Mouse (Mus musculus): ENCODE results near the gene Sdk1. TPM values are rescaled to one million over a fixed set of nuclear protein-coding genes. Genes with fewer than 3 reads are reported as not detected.

Sdk1 gene
- polyA plus RNA-seq, 2 experiments from 2014 or later = not detected

- no peak for ATAC-seq
Observed at GRCm38 (mm10) chr5:141902544-141903250, 661.4 kb downstream of the Sdk1 start.

DNA sequence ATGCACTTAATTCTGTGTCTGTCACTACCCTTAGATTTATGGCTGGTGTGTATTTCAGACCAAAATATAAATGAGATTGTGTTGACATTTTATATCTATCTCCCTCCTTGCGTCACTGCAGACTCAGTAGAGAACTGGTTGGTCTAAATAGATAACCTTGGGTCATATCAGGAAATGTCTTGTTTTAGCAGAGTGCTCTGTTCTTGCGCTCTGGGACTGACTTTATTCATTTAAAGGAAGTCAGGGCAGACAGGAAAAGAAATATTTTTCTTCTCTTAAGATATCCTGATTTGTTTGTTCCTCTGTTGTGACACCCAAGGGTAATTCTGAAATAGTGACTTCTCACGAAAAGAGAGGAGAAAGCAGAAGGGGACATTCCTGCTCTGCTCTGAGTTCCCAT lies 669.2 kb downstream of the Sdk1 start:
- ATAC-seq = no peak

DNA sequence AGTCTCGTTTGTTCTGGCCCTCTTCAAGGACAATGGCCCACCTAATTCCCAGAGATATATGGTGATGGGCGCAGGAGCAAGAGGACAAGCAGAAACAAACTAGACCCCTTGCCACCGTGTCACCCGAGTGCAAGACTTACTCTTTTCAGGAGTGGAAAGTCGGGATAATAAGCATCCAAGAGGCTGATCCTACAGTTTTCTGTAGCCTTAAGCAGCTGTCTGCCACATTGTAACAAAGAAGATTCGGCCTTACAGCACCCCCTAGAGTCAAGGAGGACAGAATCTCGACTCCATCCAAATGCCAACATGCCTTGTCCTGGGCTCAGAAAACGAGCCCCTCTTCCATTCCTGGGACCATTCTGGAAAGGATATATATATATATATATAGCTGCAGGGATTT lies 669.6 kb downstream of the Sdk1 start:
- no peak for ATAC-seq

DNA sequence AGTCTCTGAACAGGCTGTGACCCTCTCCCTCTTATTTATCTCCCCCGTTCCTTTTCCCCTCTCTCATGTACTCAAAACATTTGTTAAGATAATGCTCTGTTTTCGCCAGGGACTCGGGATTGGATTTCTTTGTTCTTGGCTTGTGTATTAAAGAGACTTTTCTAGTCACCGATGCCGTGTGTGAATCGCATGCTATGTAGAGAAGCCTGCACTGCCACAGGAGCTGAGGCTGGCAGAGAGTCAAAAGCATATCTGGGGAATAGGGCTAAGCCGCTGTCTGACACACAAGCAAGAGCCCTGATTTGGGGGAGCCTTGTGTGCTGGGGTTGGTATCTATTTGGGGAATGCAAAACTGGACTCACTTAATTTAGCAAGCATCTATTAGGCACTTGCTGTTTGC lies 671.6 kb downstream of the Sdk1 start:
- ATAC-seq = no peak

DNA sequence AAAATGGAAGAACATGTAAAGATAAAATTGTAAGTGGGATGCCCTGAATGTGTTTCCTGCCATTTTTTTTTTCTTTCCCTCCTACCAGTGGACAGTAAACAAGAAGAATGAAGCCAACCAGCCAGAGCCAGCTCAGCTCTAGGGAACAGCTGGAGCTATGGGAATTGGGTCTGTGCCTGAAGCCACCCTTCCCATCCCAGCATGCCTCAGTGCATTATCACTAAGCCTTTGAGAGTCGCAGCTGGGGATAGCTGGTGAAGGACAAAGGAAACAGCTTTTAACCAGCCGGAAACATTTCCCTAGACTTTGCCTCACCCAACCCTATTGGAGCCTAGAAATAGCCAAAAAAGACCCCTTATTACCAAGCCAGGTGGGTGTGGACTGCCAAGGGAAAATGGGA lies 675.7 kb downstream of the Sdk1 start:
- ATAC-seq = no peak

GRCm38 (mm10) chr5:141939000-141939399 lies 697.7 kb downstream of the Sdk1 start:
- no peak for ATAC-seq

- no peak for ATAC-seq
Observed at GRCm38 (mm10) chr5:141940636-141941035, 699.3 kb downstream of the Sdk1 start.

DNA sequence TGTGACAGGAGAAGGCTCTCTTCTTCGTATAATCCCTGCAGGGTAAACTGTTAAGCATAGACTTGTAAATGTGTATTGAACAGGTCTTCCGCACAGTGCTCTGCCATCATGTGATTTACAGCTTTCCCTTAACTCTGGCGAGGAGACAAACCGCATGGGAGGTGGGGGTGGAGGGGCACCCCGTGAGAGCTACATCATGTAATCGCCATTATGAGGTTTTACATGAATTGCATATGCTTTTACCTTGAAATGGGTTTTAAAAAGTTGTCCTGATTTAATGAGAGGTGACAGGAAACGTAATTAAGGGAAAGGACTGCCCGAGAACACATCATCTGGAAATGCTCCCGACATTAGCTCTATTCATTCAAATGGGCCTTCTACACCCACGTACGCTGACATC lies 709.5 kb downstream of the Sdk1 start:
- no peak for ATAC-seq

- no peak for ATAC-seq
Observed at GRCm38 (mm10) chr5:141952270-141952669, 711.0 kb downstream of the Sdk1 start.

- ATAC-seq = no peak
Observed at GRCm38 (mm10) chr5:141952708-141953490, 711.6 kb downstream of the Sdk1 start.

- no peak for ATAC-seq
Observed at GRCm38 (mm10) chr5:141971071-141971470, 729.8 kb downstream of the Sdk1 start.

DNA sequence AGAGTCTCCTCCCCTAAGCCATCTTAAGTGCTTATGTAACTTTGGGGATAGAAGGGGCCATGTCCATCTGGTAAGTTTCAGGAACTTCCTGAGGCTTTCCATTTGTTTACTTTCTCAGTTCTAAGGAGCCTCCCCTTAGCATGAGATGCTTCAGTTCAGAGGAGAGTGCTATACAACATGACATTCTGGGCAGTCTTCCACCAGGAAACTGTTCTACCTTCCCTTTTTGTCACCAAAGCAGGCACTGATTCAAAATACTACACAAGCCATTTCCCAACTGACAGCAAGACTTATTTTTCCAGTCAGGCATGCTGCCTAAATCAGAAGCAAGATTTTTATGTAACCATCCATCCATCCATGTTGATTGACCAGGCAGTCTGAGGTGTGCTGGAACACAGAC lies 738.2 kb downstream of the Sdk1 start:
- no peak for ATAC-seq

DNA sequence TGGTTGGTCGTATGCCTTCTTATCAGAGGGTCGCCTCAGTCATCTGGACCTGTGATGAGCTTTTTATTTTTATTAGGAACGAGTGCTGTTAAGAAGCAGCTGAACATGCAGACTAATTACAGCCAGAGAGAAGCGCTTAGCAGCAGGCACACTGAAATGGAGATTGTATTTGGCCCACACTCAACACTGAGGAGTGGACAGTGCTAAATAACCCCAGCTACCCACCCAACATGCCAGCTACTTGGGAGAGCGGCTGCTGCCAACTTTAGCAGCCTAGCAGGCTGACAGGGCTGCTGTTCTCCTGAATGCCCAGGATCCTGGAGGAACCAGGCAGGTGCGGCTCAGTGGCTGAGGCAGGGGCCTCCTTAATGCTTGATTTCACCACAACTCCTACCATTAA lies 739.5 kb downstream of the Sdk1 start:
- no peak for ATAC-seq

- ATAC-seq = no peak
Observed at GRCm38 (mm10) chr5:141984322-141984721, 743.0 kb downstream of the Sdk1 start.

GRCm38 (mm10) chr5:141985003-141985402 lies 743.7 kb downstream of the Sdk1 start:
- no peak for ATAC-seq

GRCm38 (mm10) chr5:141985551-141985950 lies 744.3 kb downstream of the Sdk1 start:
- no peak for ATAC-seq

GRCm38 (mm10) chr5:141987287-141987799 lies 746.1 kb downstream of the Sdk1 start:
- no peak for ATAC-seq

- no peak for ATAC-seq
Observed at GRCm38 (mm10) chr5:141988685-141989084, 747.4 kb downstream of the Sdk1 start.

GRCm38 (mm10) chr5:141994192-141994591 lies 752.9 kb downstream of the Sdk1 start:
- no peak for ATAC-seq

- ATAC-seq = no peak
Observed at GRCm38 (mm10) chr5:142000247-142000646, 759.0 kb downstream of the Sdk1 start.

GRCm38 (mm10) chr5:142001131-142001530 lies 759.8 kb downstream of the Sdk1 start:
- ATAC-seq = no peak

DNA sequence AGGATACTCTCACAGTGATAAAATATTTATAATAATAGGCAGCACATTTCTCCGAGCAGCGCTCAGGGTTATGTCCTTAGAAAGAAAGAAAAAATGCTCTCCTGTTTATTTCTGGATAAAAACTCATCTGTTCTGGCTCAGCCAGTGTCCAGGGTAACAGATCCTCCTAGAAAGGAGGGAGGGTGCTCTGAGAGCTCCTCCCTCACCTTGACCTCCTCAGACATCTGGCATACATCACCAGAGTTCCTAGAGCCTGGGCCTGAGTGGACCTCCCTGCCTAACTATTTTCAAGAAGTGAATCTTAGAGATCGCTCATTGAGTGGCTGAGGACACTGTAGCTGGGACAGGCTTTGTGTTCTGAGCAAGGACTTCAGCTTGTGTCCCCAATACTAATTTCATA lies 760.7 kb downstream of the Sdk1 start:
- ATAC-seq = no peak

DNA sequence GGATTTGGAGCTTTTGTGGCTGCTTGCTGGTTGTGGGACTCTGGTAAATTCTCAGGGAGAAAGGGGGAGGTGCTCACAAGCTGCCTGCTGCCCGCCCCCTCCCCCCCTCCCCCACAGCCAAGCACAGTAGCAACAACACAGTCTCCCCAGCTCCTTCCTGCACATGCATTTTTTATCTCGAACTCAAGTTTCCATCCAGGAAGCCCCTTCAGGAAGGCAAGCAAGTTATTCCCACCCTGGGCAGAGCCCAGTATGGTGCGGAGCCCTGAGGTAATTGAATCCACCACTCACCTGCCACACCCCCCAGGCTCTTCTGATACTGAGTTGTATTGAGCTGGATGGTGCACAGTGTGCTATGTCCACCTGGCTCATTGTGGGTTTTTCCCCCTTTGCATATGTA lies 768.9 kb downstream of the Sdk1 start:
- ATAC-seq = no peak

- ATAC-seq = no peak
Observed at GRCm38 (mm10) chr5:142017001-142017400, 775.7 kb downstream of the Sdk1 start.

All from CD4-positive, CD25-positive, alpha-beta regulatory T cell, adult 4 months (primary cell).